Mouse (Mus musculus) lung, adult 2 months (tissue): Measurements from ENCODE around the gene Irak1bp1.

Source experiments
- CTCF ChIP-seq: fragments of 200-500 bp; IDR thresholded peaks from 2 replicates; pipeline ENCODE4 v1.5.1; 2011; ENCODE audit warnings: mild to moderate bottlenecking, low read length, control low read depth; ENCODE audit not compliant: insufficient read depth
- POLR2A ChIP-seq: fragments of 200-500 bp; IDR thresholded peaks from 2 replicates; pipeline ENCODE4 v1.6.1; 2011; ENCODE audit warnings: low read depth, mild to moderate bottlenecking, control low read depth, low read length, borderline replicate concordance; ENCODE audit errors: extremely low read depth

DNA sequence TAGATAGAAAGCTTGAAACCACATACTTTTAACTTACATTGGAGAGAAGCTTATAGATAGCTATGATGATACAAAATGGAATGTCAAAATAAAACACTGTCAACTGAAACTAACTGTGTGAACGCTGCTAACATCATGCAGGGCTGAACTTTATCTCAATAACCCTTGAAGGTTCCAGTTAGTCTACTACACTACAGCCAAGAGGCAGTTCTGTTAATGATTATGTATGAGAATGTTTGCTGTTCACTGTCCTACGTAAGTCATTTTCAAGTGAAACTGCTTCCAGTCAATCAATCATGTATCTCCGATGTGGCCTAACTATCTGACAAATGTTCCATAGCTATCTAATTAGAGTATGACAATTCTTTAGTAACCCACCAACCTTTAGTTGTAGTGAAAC lies 38.4 kb downstream of the Irak1bp1 start:
- TF ChIP-seq CTCF (no peak), POLR2A (no peak)
